In the genomic region with DNA sequence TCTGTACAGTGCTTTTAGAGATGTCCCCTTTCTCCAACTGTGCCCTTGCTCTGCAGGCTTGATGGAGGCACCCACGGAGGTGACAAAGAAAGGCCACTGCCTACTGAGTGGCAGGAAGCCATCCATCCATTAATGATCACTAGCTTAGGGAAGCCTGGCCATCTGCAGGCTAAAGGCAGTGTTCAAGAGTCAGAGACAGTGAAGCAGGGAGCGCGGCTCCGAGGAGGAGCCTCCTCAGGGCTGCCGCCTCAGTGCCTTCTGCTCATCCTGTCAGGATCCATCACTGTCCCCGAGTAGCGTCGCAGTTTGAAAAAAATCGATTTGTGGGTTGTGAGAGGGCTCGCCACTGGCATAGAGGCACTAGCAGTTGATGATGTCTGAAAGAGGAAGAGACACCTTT, we compare ENCODE assay signal across 30 mouse cellular contexts. TPM values are rescaled to one million over a fixed set of nuclear protein-coding genes. Genes with fewer than 3 reads are reported as not detected.
"Had no signal": no experiment of that assay in that cellular context is flagged by ENCODE, and none has a peak within 500 bp of the region (broad histone marks: within the 10 kb centered on the region; RNA-seq: fewer than 3 reads in every experiment).

No protein-coding gene starts in this region.

- ATAC-seq: liver, embryonic 12.5 days; midbrain, embryonic 15.5 days had no signal

- H3K4me1 ChIP-seq: midbrain, embryonic 12.5 days; midbrain, embryonic 15.5 days had no signal

- H3K4me2 ChIP-seq: limb, embryonic 13.5 days; liver, embryonic 12.5 days; liver, embryonic 15.5 days; lung, embryonic 15.5 days; midbrain, embryonic 12.5 days; midbrain, embryonic 15.5 days; neural tube, embryonic 13.5 days had no signal

- H3K9ac ChIP-seq: limb, embryonic 13.5 days; liver, embryonic 12.5 days; liver, embryonic 15.5 days; lung, embryonic 15.5 days; midbrain, embryonic 12.5 days; midbrain, embryonic 15.5 days; neural tube, embryonic 13.5 days had no signal

- H3K27ac ChIP-seq: limb, embryonic 10.5 days; limb, embryonic 13.5 days; liver, embryonic 12.5 days; liver, embryonic 15.5 days; lung, embryonic 15.5 days; midbrain, embryonic 12.5 days; midbrain, embryonic 15.5 days; neural tube, embryonic 13.5 days; stomach, postnatal 0 days had no signal

- H3K4me3 ChIP-seq: limb, embryonic 10.5 days; limb, embryonic 13.5 days; liver, embryonic 12.5 days; liver, embryonic 15.5 days; lung, embryonic 15.5 days; midbrain, embryonic 12.5 days; midbrain, embryonic 15.5 days; myocyte; neural tube, embryonic 13.5 days had no signal

- DNase-seq: kidney, adult 9 months; kidney, postnatal 14 days; kidney, postnatal 4 days; liver; lung, adult 18-20 months; lung, postnatal 10 days; right cerebral cortex, adult 18-20 months; right cerebral cortex, postnatal 14 days; right cerebral cortex, postnatal 4 days; thymus, adult 2 months; thymus, postnatal 14 days; thymus, postnatal 4 days had no signal

- H3K36me3 ChIP-seq: liver, embryonic 12.5 days; liver, embryonic 15.5 days had no signal

- H3K9me3 ChIP-seq: limb, embryonic 10.5 days; limb, embryonic 13.5 days; liver, embryonic 12.5 days; liver, embryonic 15.5 days; lung, embryonic 15.5 days; midbrain, embryonic 12.5 days; midbrain, embryonic 15.5 days; neural tube, embryonic 13.5 days had no signal

- H3K27me3 ChIP-seq: limb, embryonic 13.5 days; liver, embryonic 12.5 days; liver, embryonic 15.5 days; lung, embryonic 15.5 days; midbrain, embryonic 12.5 days; midbrain, embryonic 15.5 days; neural tube, embryonic 13.5 days had no signal

RNA-seq across cellular contexts. Expression of a gene that starts 24.2 kb away (rescaled TPM):
- total RNA-seq: megakaryocyte progenitor cell, adult 5-6 weeks; monocyte, adult 5-6 weeks; neutrophil, adult 5-6 weeks had no signal
- polyA plus RNA-seq: limb, embryonic 10.5 days; midbrain, embryonic 12.5 days had no signal

RNA-seq across cellular contexts. Expression of a gene that starts 39.6 kb away (rescaled TPM):
- total RNA-seq: layer of hippocampus, adult 18-20 months; layer of hippocampus, postnatal 14 days; left cerebral cortex, adult 18-20 months; left cerebral cortex, postnatal 25 days; megakaryocyte progenitor cell, adult 5-6 weeks; megakaryocyte-erythroid progenitor cell, adult 5-6 weeks; monocyte, adult 5-6 weeks; neutrophil, adult 5-6 weeks had no signal
- polyA plus RNA-seq: limb, embryonic 10.5 days; liver, embryonic 12.5 days; liver, embryonic 15.5 days; midbrain, embryonic 12.5 days; midbrain, embryonic 15.5 days; myocyte; neural tube, embryonic 13.5 days had no signal
